Mouse (Mus musculus): Measurements from ENCODE around the gene Ap1b1. TPM values are rescaled to one million over a fixed set of nuclear protein-coding genes. Genes with fewer than 3 reads are reported as not detected.

Gene Ap1b1
- polyA plus RNA-seq, 1 experiment from 2014 or later: 48.9 TPM

GRCm38 (mm10) chr11:5057064-5057463 lies 70.4 kb downstream of the Ap1b1 start:
- Histone ChIP-seq H3K4me2 (no peak overlapping the region), H3K36me3 (ENCODE audit: insufficient read depth) (0 out of 2 replicates have a peak, but pooled peaks cover 8% of the 10 kb centered on the region), H3K27ac (ENCODE audit: low read depth) (no peak overlapping the region), H3K4me1 (ENCODE audit: insufficient read depth) (peaks cover 9% of the 10 kb centered on the region; the same call in 1 of the 2 replicates), H3K27me3 (ENCODE audit: insufficient read depth, low read length) (peaks cover 70% of the 10 kb centered on the region), H3K9me3 (ENCODE audit: low read depth, low read length) (no peaks in the 10 kb centered on the region), H3K9ac (no peak overlapping the region), H3K4me3 (ENCODE audit: low read depth, low read length) (no peak overlapping the region)
- WGBS: 55% methylated on average over 8 of the region's 8 CpGs
- no peak for TF ChIP-seq CTCF (IDR thresholded peaks at IDR 0.05; ENCODE audit: low read depth)
- DNase-seq (no peak), ATAC-seq (ENCODE audit: insufficient read depth) (no peak)

GRCm38 (mm10) chr11:5057541-5057855 lies 70.9 kb downstream of the Ap1b1 start:
- no peaks in the 10 kb centered on the region for H3K9me3 ChIP-seq (ENCODE audit: low read depth, low read length)

GRCm38 (mm10) chr11:5057856-5058641 lies 71.4 kb downstream of the Ap1b1 start, which contains the start of gene Rasl10a:
Gene Rasl10a (plus strand): TSS chr11:5058128.
- 2% methylated on average over 77 of the region's 77 CpGs for WGBS
- Histone ChIP-seq H3K4me2 (peak within 1 kb of the TSS; percentile 85), H3K27ac (ENCODE audit: low read depth) (no peak within 1 kb of the TSS), H3K9me3 (ENCODE audit: low read depth, low read length) (no peaks in the 10 kb centered on the region), H3K4me1 (ENCODE audit: insufficient read depth) (peaks cover 11% of the 10 kb centered on the region; the same call in 1 of the 2 replicates), H3K9ac (peak within 1 kb of the TSS; percentile 47), H3K4me3 (ENCODE audit: low read depth, low read length) (peak within 1 kb of the TSS; percentile 46), H3K27me3 (ENCODE audit: insufficient read depth, low read length) (peaks cover 80% of the 10 kb centered on the region), H3K36me3 (ENCODE audit: insufficient read depth) (0 out of 2 replicates have a peak, but pooled peaks cover 8% of the 10 kb centered on the region)
- TF ChIP-seq CTCF (IDR thresholded peaks at IDR 0.05; ENCODE audit: low read depth): no peak
- ATAC-seq (ENCODE audit: insufficient read depth) (no peak), DNase-seq (no peak)

More at GRCm38 (mm10) chr11:5057541-5057855, 70.9 kb downstream of the Ap1b1 start:
- peak overlapping the region; percentile 46 for H3K4me3 ChIP-seq (ENCODE audit: low read depth, low read length)
- ATAC-seq (ENCODE audit: insufficient read depth) (no peak), DNase-seq (no peak)
- no peak for TF ChIP-seq CTCF (IDR thresholded peaks at IDR 0.05; ENCODE audit: low read depth)
- peak overlapping the region; percentile 47 for H3K9ac ChIP-seq
- H3K36me3 ChIP-seq (ENCODE audit: insufficient read depth): 0 out of 2 replicates have a peak, but pooled peaks cover 8% of the 10 kb centered on the region
- H3K4me1 ChIP-seq (ENCODE audit: insufficient read depth): peaks cover 11% of the 10 kb centered on the region; the same call in 1 of the 2 replicates
- WGBS: 20% methylated on average over 8 of the region's 8 CpGs
- peaks cover 75% of the 10 kb centered on the region for H3K27me3 ChIP-seq (ENCODE audit: insufficient read depth, low read length)
- peak overlapping the region; percentile 85 for H3K4me2 ChIP-seq
- H3K27ac ChIP-seq (ENCODE audit: low read depth): no peak overlapping the region

GRCm38 (mm10) chr11:5058783-5059182 lies 72.2 kb downstream of the Ap1b1 start:
- ATAC-seq (ENCODE audit: insufficient read depth): no peak
- Histone ChIP-seq H3K27ac (ENCODE audit: low read depth) (no peak overlapping the region), H3K4me3 (ENCODE audit: low read depth, low read length) (no peak overlapping the region), H3K27me3 (ENCODE audit: insufficient read depth, low read length) (peaks cover 88% of the 10 kb centered on the region), H3K4me1 (ENCODE audit: insufficient read depth) (peaks cover 11% of the 10 kb centered on the region; the same call in 1 of the 2 replicates), H3K36me3 (ENCODE audit: insufficient read depth) (0 out of 2 replicates have a peak, but pooled peaks cover 8% of the 10 kb centered on the region), H3K9me3 (ENCODE audit: low read depth, low read length) (no peaks in the 10 kb centered on the region), H3K4me2 (no peak overlapping the region), H3K9ac (no peak overlapping the region)
- WGBS: 27% methylated on average over 9 of the region's 9 CpGs
- no peak for TF ChIP-seq CTCF (IDR thresholded peaks at IDR 0.05; ENCODE audit: low read depth)
- DNase-seq: no peak

GRCm38 (mm10) chr11:5059230-5059629 lies 72.6 kb downstream of the Ap1b1 start:
- ATAC-seq (ENCODE audit: insufficient read depth) (no peak), DNase-seq (no peak)
- 0 out of 2 replicates have a peak, but pooled peaks cover 8% of the 10 kb centered on the region for H3K36me3 ChIP-seq (ENCODE audit: insufficient read depth)
- no peak overlapping the region for H3K4me3 ChIP-seq (ENCODE audit: low read depth, low read length)
- peaks cover 92% of the 10 kb centered on the region for H3K27me3 ChIP-seq (ENCODE audit: insufficient read depth, low read length)
- no peak overlapping the region for H3K4me2 ChIP-seq
- H3K9me3 ChIP-seq (ENCODE audit: low read depth, low read length): no peaks in the 10 kb centered on the region
- 18% methylated on average over 14 of the region's 14 CpGs for WGBS
- H3K4me1 ChIP-seq (ENCODE audit: insufficient read depth): peaks cover 12% of the 10 kb centered on the region; the same call in 1 of the 2 replicates
- H3K9ac ChIP-seq: no peak overlapping the region
- TF ChIP-seq CTCF (IDR thresholded peaks at IDR 0.05; ENCODE audit: low read depth): no peak
- no peak overlapping the region for H3K27ac ChIP-seq (ENCODE audit: low read depth)

- peak; percentile 91 for TF ChIP-seq CTCF (IDR thresholded peaks at IDR 0.05; ENCODE audit: low read depth)
- Histone ChIP-seq H3K9ac (no peak overlapping the region), H3K4me3 (ENCODE audit: low read depth, low read length) (no peak overlapping the region), H3K27ac (ENCODE audit: low read depth) (no peak overlapping the region), H3K4me1 (ENCODE audit: insufficient read depth) (peaks cover 13% of the 10 kb centered on the region; the same call in 1 of the 2 replicates), H3K27me3 (ENCODE audit: insufficient read depth, low read length) (peaks cover 93% of the 10 kb centered on the region), H3K4me2 (no peak overlapping the region), H3K9me3 (ENCODE audit: low read depth, low read length) (no peaks in the 10 kb centered on the region), H3K36me3 (ENCODE audit: insufficient read depth) (0 out of 2 replicates have a peak, but pooled peaks cover 8% of the 10 kb centered on the region)
- DNase-seq (peak; percentile 66), ATAC-seq (ENCODE audit: insufficient read depth) (no peak)
- WGBS: 9% methylated on average over 27 of the region's 27 CpGs
Measured at GRCm38 (mm10) chr11:5059704-5060156, 73.1 kb downstream of the Ap1b1 start.

Data from lung, embryonic 14.5 days (tissue).